Mouse (Mus musculus) intestine, postnatal 0 days (tissue): ENCODE results near the gene Pkd1l2. TPM values are rescaled to one million over a fixed set of nuclear protein-coding genes. Genes with fewer than 3 reads are reported as not detected.
A peak's percentile ranks its signal among the peaks of the same experiment; 100 is the strongest.

ENCODE experiments used
- ATAC-seq: fragments of 200-750 bp; cut with Nextera tagmentation; 2 replicates; pipeline ENCODE4 v1.8.0; 2017; ENCODE audit warnings: mild to moderate bottlenecking, moderate TSS enrichment, moderate library complexity
- H3K27ac ChIP-seq: fragments of 300-500 bp; sonication (generic); 2 replicates; pipeline ENCODE4 v1.5.1; 2014; ENCODE audit warnings: mild to moderate bottlenecking, low read depth, low read length, moderate library complexity
- H3K27me3 ChIP-seq: fragments of 300-500 bp; sonication (generic); replicated peaks from 2 replicates; pipeline ENCODE4 v1.6.1; 2014; ENCODE audit warnings: low read length, mixed read lengths; ENCODE audit not compliant: control insufficient read depth, insufficient read depth
- H3K36me3 ChIP-seq: fragments of 300-500 bp; sonication (generic); 2 replicates; pipeline ENCODE4 v1.6.1; 2014; ENCODE audit warnings: mild to moderate bottlenecking, moderate library complexity; ENCODE audit not compliant: control insufficient read depth, insufficient read depth
- H3K4me1 ChIP-seq: fragments of 300-500 bp; sonication (generic); replicated peaks from 2 replicates; pipeline ENCODE4 v1.6.1; 2014; ENCODE audit warnings: antibody characterized with exemption, low read length, mixed read lengths; ENCODE audit not compliant: control insufficient read depth, insufficient read depth
- H3K4me2 ChIP-seq: fragments of 300-500 bp; sonication (generic); replicated peaks from 2 replicates; pipeline ENCODE4 v1.6.1; 2014; ENCODE audit warnings: low read depth, mild to moderate bottlenecking, moderate library complexity
- H3K4me3 ChIP-seq: fragments of 300-500 bp; sonication (generic); 2 replicates; pipeline ENCODE4 v1.5.1; 2014; ENCODE audit warnings: low read depth, low read length
- H3K9ac ChIP-seq: fragments of 300-500 bp; sonication (generic); 2 replicates; pipeline ENCODE4 v1.6.1; 2014; ENCODE audit warnings: mild to moderate bottlenecking, low read depth, low read length
- H3K9me3 ChIP-seq: fragments of 300-500 bp; sonication (generic); 2 replicates; pipeline ENCODE4 v1.6.1; 2016; ENCODE audit warnings: mixed run types; ENCODE audit not compliant: control insufficient read depth
- CTCF ChIP-seq: sonication (generic); IDR thresholded peaks from 2 replicates; pipeline ENCODE4 v1.5.1; 2016; ENCODE audit warnings: low read depth, mild to moderate bottlenecking, control low read depth, antibody characterized with exemption, moderate library complexity
- WGBS: fragments of 180-500 bp; shearing (Covaris S2); extraction: QIAGEN DNeasy Blood & Tissue Kit; methylation state at CpG from one replicate; pipeline ENCODE4 v1.1.7; 2014; 5-methylcytosine and 5-hydroxymethylcytosine counted together
- polyA plus RNA-seq: library from polyadenylated mRNA; unstranded; fragments of >200 nt; fragmentation: Nextera tagmentation; extraction: Ambion mirVana; gene quantifications from 2 replicates; pipeline ENCODE4 v1.2.1, GENCODE M21; 2015

The Pkd1l2 gene
- polyA plus RNA-seq, 1 experiment from 2014 or later: 0.33 TPM

GRCm38 (mm10) chr8:117109801-117110390 is 27.6 kb upstream of the Pkd1l2 start:
- Histone ChIP-seq H3K36me3 (no peaks in the 10 kb centered on the region), H3K27ac (no peak overlapping the region), H3K4me1 (no peaks in the 10 kb centered on the region), H3K4me2 (peak overlapping the region; percentile 28; the same call in 1 of the 2 replicates), H3K27me3 (no peaks in the 10 kb centered on the region), H3K9me3 (no peaks in the 10 kb centered on the region), H3K4me3 (no peak overlapping the region), H3K9ac (no peak overlapping the region)
- TF ChIP-seq CTCF: peak; percentile 82
- WGBS: 47% methylated on average over 16 of the region's 16 CpGs
- no peak for ATAC-seq

GRCm38 (mm10) chr8:117109018-117109711 is 26.9 kb upstream of the Pkd1l2 start:
- WGBS: 92% methylated on average over 19 of the region's 19 CpGs

GRCm38 (mm10) chr8:117107533-117107932 is 25.3 kb upstream of the Pkd1l2 start:
- Histone ChIP-seq H3K4me1 (no peaks in the 10 kb centered on the region), H3K27ac (no peak overlapping the region), H3K27me3 (no peaks in the 10 kb centered on the region), H3K9me3 (no peaks in the 10 kb centered on the region), H3K4me2 (no peak overlapping the region), H3K4me3 (no peak overlapping the region), H3K36me3 (no peaks in the 10 kb centered on the region), H3K9ac (no peak overlapping the region)
- ATAC-seq: no peak
- peak; percentile 90 for TF ChIP-seq CTCF
- 15% methylated on average over 9 of the region's 9 CpGs for WGBS

More at GRCm38 (mm10) chr8:117109018-117109711, 26.9 kb upstream of the Pkd1l2 start:
- Histone ChIP-seq H3K4me1 (no peaks in the 10 kb centered on the region), H3K4me3 (no peak overlapping the region), H3K9ac (no peak overlapping the region), H3K4me2 (no peak overlapping the region), H3K36me3 (no peaks in the 10 kb centered on the region), H3K27me3 (no peaks in the 10 kb centered on the region), H3K9me3 (no peaks in the 10 kb centered on the region), H3K27ac (no peak overlapping the region)
- peak; percentile 55 for TF ChIP-seq CTCF
- no peak for ATAC-seq

- WGBS: 35% methylated on average over 11 of the region's 11 CpGs
- Histone ChIP-seq H3K4me1 (no peaks in the 10 kb centered on the region), H3K27ac (no peak overlapping the region), H3K9me3 (0 out of 2 replicates have a peak, but pooled peaks cover 4% of the 10 kb centered on the region), H3K9ac (no peak overlapping the region), H3K4me3 (no peak overlapping the region), H3K4me2 (no peak overlapping the region; the same call in 1 of the 2 replicates), H3K36me3 (no peaks in the 10 kb centered on the region), H3K27me3 (no peaks in the 10 kb centered on the region)
- no peak for TF ChIP-seq CTCF
- no peak for ATAC-seq
These were observed 15.4 kb upstream of the Pkd1l2 start for GRCm38 (mm10) chr8:117097564-117098191.

GRCm38 (mm10) chr8:117097051-117097563 is 14.9 kb upstream of the Pkd1l2 start:
- Histone ChIP-seq H3K27ac (no peak overlapping the region), H3K4me3 (no peak overlapping the region), H3K4me2 (no peak overlapping the region; the same call in 1 of the 2 replicates), H3K27me3 (0 out of 2 replicates have a peak, but pooled peaks cover under 1% of the 10 kb centered on the region), H3K36me3 (no peaks in the 10 kb centered on the region), H3K9ac (no peak overlapping the region), H3K4me1 (no peaks in the 10 kb centered on the region), H3K9me3 (0 out of 2 replicates have a peak, but pooled peaks cover 4% of the 10 kb centered on the region)
- ATAC-seq: no peak
- WGBS: 43% methylated on average over 10 of the region's 10 CpGs
- TF ChIP-seq CTCF: no peak

- H3K27ac ChIP-seq: no peak within 1 kb of the TSS
- H3K36me3 ChIP-seq: no peaks in the 10 kb centered on the region
- H3K4me3 ChIP-seq: no peak within 1 kb of the TSS
- WGBS: 32% methylated on average over 12 of the region's 12 CpGs
- peak; percentile 26; the same call in 1 of the 2 replicates for ATAC-seq
- no peak within 1 kb of the TSS for H3K4me2 ChIP-seq
- H3K9ac ChIP-seq: no peak within 1 kb of the TSS
- no peaks in the 10 kb centered on the region for H3K4me1 ChIP-seq
- 0 out of 2 replicates have a peak, but pooled peaks cover 4% of the 10 kb centered on the region for H3K9me3 ChIP-seq
- H3K27me3 ChIP-seq: peaks cover 10% of the 10 kb centered on the region; the same call in 1 of the 2 replicates
- no peak for TF ChIP-seq CTCF
These were observed 13.4 kb upstream of the Pkd1l2 start, which contains the start of gene Bco1 for GRCm38 (mm10) chr8:117095647-117096046. Bco1 (plus strand) TSS chr8:117095854.
